ENCODE assay signal across 8 mouse cellular contexts in the genomic region with DNA sequence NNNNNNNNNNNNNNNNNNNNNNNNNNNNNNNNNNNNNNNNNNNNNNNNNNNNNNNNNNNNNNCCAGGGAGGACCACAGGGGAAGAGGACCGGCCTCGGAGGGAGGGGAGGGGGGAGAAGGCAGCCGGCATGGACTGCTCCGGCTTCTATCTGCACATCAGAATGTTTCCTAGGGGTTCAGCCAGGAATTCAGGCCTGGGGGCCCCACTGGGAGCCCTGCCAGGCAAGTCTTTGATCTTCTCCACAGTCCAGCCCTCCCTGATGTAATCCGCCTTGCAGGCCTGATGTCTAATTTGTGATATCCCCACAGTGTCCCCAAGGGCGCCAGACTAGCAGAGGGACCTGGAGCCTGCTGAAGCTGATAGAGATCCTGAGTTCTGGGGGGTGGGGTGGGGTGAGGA. TPM values are rescaled to one million over a fixed set of nuclear protein-coding genes. Genes with fewer than 3 reads are reported as not detected.
DNase-seq lines count a peak whose midpoint lies in the region; ATAC-seq lines count a peak whose summit lies in the region.
"Had no signal": no experiment of that assay in that cellular context is flagged by ENCODE, and none has a peak within 500 bp of the region (broad histone marks: within the 10 kb centered on the region; RNA-seq: fewer than 3 reads in every experiment).

No protein-coding gene starts in this region.

- DNase-seq in liver: peak; percentile 15
- no peak for DNase-seq in liver, embryonic 11.5 days (ENCODE audit: low spot score)
- peak; percentile 56 for DNase-seq in ZHBTc4 (ENCODE audit: low read depth, low spot score)
- DNase-seq in embryo, embryonic 10.5 days (ENCODE audit: low spot score): peak; percentile 27
- DNase-seq in spleen, postnatal 10 days (ENCODE audit: low spot score in 2 of 2): no peak
- no peak for DNase-seq in thymus, postnatal 10 days (ENCODE audit: low spot score in 2 of 2)
- DNase-seq: heart, postnatal 14 days had no signal

- peaks cover 2% of the 10 kb centered on the region; the same call in 1 of the 2 replicates for H3K4me1 ChIP-seq in liver, embryonic 11.5 days (replicated peaks; ENCODE audit: control insufficient read depth, insufficient read depth, low read length)
- H3K4me1 ChIP-seq in limb, embryonic 13.5 days: peaks cover 18% of the 10 kb centered on the region

- no peak overlapping the region for H3K9ac ChIP-seq in liver, embryonic 11.5 days (ENCODE audit: low read depth, low read length)
- no peak overlapping the region for H3K9ac ChIP-seq in limb, embryonic 13.5 days

- H3K4me2 ChIP-seq in liver, embryonic 11.5 days: no peak overlapping the region
- no peak overlapping the region for H3K4me2 ChIP-seq in limb, embryonic 13.5 days (replicated peaks)

- no peaks in the 10 kb centered on the region for H3K36me3 ChIP-seq in liver, embryonic 11.5 days (ENCODE audit: control insufficient read depth, insufficient read depth, low read length)
- no peaks in the 10 kb centered on the region for H3K36me3 ChIP-seq in limb, embryonic 13.5 days

- H3K4me3 ChIP-seq in liver, embryonic 11.5 days (ENCODE audit: low read depth, low read length): no peak overlapping the region
- H3K4me3 ChIP-seq in limb, embryonic 13.5 days: no peak overlapping the region

- H3K9me3 ChIP-seq in liver, embryonic 11.5 days (ENCODE audit: control insufficient read depth, low read length): no peaks in the 10 kb centered on the region
- H3K9me3 ChIP-seq in limb, embryonic 13.5 days: no peaks in the 10 kb centered on the region

- no peak for ATAC-seq in liver, embryonic 11.5 days (replicated peaks; ENCODE audit: low FRiP score)
- ATAC-seq in limb, embryonic 13.5 days (ENCODE audit: low FRiP score, low read depth): peak; percentile 35; the same call in 1 of the 2 replicates

- no peaks in the 10 kb centered on the region for H3K27me3 ChIP-seq in liver, embryonic 11.5 days (replicated peaks; ENCODE audit: control insufficient read depth, insufficient read depth, low read length)
- peaks cover 92% of the 10 kb centered on the region for H3K27me3 ChIP-seq in limb, embryonic 13.5 days

- WGBS in liver, embryonic 11.5 days: 28% methylated on average over 6 of the region's 6 CpGs
- WGBS in limb, embryonic 13.5 days: 24% methylated on average over 6 of the region's 6 CpGs

- H3K27ac ChIP-seq in liver, embryonic 11.5 days (ENCODE audit: low read depth, low read length): no peak overlapping the region
- no peak overlapping the region for H3K27ac ChIP-seq in limb, embryonic 13.5 days

RNA-seq across cellular contexts. Expression of a gene that starts 57.1 kb away (rescaled TPM):
- 23.3 and 25.9 TPM in 2 replicates for polyA plus RNA-seq in liver, embryonic 11.5 days (2014; fragmentation: Nextera tagmentation; extraction: Ambion mirVana)
- polyA plus RNA-seq in limb, embryonic 13.5 days (2015; fragmentation: Nextera tagmentation; extraction: Ambion mirVana): 29.9 and 43.9 TPM in 2 replicates

Comparison
In these comparisons a context has a peak if more than half of its experiments do, and no peak if none do; other contexts are left out.
1. DNase-seq: peak in liver (single experiment), ZHBTc4 (single experiment) and embryo, embryonic 10.5 days (single experiment); none in liver, embryonic 11.5 days (single experiment), spleen, postnatal 10 days (0 of 2) and thymus, postnatal 10 days (0 of 2).